Mouse (Mus musculus): ENCODE measurements at regions not wholly inside any gene's neighbourhood (a gene's known extent, or its start where the extent isn't known, plus 50 kb on each side); places are given as distances from the start of the nearest gene placed in this dataset.
"Not testable (repeated sequence)": the region's sequence is repeated elsewhere in the genome, so short reads cannot be mapped to it uniquely, and the experiment has no call there.

DNA sequence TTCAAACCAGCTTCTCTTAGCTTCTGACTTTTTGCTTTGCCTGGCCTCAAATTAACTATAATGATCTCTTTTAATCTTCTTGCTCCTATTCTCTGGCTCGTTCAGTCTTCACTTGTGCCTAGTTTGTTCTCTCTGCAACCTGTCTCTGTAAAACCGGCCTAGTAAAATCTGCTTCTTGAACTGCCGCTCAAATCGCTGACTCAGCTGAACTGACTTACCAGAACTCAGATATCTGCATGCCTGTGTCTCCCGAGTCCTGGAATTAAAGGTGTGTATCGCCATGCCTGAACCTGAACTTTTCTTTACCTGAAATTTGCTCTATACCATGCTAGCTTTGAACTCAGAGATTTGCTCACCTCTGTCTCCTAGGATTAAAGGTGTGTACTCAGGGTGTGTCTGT is 212.2 kb downstream of the Glrx3 start:
- no peak for DNase-seq

DNA sequence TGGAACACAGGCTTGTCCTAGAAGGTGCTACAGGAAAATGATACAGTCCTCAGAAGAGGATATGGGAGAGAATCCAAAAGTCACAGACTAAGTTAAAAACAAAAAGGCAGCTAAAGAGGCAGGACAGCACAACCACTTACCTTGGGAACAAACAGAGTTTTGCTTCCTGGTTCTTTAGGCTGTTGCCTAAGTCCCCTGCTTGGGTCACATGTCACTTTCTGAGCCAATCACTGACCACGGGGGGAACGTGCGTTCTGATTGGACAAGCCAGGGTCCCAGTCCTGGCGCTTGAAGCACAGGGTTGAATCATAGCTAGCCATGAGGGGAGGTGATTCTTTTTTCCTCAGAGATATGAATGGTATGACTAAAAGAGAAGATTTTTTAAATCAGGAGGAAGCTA is 216.4 kb downstream of the Glrx3 start:
- DNase-seq, result no peak

DNA sequence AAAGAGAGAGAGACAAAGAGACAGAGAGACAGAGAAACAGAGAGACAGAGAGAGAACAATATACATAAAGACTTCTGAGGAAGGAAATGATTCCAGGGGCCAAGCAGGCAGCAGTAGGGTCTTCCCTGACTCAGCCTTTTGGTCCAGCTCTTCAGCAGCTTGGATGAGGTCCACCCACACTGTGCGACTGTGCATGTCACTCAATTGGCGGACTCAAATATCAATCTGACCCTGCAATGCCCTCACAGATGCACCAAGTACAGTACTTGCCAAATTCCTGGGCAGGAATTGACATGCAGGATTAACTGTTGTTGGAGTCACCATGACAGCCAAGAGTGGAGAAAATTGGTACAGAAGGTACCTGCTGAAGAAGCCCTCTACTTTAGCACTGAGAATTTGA is 229.8 kb downstream of the Glrx3 start:
- no peak for DNase-seq

DNA sequence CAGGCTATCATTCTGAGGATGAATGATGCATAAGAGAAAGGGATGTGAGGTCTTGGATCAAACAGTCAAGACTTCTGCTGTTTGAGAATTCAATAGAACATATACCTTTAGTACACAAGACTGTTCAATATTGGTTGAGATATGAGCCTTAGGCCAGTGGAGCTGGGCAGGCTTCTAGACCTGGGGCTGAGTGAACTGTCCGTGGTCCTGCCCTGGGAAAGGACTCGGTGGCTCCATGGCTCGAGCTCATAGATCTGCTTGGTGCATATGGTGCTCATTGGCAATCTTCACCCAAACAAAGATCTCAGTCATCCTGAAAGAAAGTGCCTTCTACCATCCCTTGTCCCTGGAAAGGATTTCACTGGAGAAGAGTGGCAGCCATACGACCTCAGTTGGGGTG is 233.7 kb downstream of the Glrx3 start:
- no peak for DNase-seq

DNA sequence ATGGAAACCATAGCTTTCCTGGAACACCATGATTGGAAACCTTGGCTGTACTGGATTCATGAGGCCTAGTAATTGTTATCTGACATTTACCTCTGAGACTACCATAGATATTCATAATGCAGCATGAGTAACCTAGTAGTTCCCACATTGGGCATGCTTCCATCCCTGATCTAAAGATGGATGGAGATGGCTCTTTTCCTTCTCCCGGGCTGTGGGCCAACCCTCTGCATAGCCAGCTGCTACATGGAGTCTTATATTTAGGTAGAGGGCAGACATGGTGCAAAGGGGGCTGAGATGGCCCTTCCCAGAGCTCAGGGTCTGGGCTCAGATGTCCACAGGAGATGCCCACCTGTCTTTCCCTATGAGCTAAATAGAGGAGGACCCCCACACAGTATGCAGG is 237.2 kb downstream of the Glrx3 start:
- DNase-seq, result no peak

DNA sequence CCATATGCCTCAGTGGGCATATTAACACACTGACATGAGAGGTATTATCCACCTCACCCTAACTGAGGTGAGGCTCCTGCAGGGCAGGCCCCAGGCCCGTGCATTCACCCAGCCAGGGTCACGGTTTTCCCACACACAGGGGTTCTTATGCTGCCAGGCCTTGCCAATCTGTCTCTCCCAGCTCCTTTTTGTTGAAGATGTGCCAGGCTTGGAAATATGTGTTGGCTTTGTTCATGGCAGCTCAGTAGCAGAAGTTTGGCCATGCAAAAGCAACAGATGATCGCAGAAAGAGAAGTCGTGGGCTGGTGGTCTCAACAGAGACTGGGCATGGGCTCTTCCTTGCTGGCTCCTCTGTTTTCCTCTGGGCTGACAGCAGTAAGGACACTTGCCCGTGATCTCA is 238.0 kb downstream of the Glrx3 start:
- no peak for DNase-seq

DNA sequence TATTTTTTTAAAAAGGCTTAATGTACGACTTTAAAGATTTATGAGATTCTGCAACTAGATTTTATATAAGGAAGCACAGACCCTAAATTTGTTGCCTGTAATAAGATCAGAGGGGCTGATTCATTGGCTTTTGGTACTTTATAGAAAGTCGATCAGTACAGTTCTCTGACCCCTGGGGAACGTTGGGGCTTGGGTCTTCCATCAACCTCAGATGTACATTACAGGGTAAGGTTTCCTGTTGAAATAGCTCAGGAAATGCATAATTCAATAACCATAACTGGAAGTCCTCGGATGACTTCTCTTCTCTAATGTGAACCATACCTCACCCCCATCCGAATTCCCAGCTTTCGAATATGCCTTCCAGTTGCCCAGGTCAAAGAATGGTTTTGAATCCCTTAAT is 247.4 kb downstream of the Glrx3 start:
- DNase-seq, result no peak

DNA sequence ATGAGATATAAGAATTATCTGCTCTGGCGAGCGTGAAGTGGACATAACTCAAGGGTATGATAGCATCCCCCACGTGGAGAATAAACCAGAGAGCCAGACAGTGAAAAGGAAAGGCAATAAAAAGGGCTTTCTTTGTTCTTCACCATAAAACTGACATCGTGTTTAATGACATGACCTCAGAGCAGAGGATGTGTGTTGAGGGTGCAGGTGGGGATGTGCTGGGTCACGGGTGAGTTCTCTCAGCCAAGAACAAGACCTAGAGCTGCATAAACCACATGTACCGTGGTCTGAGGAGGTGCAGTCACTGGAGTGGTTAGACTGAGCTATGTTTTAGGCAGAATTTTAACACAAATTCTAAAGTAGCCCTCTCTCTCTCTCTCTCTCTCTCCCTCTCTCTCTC is 247.9 kb downstream of the Glrx3 start:
- DNase-seq, result no peak

DNA sequence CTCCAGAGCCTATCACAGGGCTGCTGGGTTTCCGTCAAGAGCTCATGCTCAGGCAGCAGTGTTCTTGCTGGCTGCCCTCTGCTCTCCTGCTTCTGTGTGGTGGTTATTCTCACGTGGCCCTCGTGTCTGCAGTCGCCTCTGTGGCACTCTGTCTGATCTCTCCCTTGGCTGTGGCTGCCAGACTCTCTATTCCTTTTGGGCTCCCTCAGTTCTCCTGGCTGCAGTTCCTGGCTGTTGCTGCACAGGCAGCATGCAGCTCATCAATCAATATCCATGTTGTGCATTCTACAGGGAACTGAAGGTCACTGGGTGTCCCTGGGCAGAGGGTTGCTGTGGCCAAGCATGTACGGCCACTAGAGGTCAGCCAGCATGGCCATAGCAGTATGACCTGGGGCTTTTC is 259.4 kb downstream of the Glrx3 start:
- DNase-seq, result no peak

DNA sequence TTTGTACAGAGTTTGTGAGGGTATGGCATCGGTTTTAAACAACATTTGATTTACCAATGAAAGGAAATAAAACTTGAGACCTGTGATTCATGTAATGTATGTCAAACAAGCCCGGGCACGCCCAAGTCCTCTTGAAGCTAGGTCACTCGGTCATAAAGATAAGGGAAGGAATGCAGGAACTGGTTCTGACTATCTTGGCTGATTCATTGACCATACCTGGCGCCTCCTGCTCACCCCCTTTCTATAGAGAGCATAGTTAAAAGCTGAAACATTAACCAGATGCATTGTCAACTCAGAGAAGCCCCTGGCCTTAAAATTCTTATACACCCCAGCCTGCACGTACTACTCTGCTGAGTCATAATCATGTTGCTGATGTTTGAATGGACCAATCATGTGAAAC is 261.1 kb downstream of the Glrx3 start:
- not testable (repeated sequence) for DNase-seq

DNA sequence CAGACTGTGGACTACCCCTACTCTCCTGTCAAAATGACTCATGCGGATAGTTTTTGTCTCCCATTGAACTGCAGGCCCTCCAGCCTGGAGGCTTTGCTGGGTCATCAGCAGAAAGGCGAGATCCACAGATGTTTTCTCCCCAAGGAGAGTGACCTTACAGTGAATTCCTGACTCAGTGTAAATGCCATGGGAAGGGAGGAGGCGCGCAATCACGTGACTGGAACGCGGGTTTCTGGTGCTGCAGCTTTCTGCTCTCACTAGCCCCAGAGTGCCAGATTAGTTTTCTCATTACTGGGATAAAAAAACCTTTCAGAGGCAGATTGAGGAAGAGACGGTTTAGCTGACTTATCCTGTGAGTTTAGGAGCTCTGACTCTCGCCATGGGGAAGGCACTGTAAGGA is 275.4 kb downstream of the Glrx3 start:
- DNase-seq, result no peak

DNA sequence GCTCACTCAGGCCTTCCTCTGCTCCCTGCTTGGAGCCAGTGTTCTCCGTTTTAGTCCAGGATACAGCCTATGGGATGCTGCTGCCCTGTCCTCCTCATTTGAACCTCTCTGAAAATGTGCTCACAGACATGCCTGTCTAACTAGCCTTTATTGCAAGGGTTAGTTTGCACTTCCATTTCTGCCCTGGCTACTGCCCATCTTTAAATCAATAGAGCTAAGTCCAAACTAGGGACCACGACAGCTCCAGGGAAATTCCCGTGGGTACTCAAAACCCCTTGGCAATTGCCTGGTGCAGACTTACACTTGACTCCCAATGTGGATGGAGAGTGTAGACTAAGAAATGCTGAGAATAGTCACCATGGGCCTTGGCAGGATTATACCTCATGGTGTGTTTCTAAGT is 276.4 kb downstream of the Glrx3 start:
- no peak for DNase-seq

DNA sequence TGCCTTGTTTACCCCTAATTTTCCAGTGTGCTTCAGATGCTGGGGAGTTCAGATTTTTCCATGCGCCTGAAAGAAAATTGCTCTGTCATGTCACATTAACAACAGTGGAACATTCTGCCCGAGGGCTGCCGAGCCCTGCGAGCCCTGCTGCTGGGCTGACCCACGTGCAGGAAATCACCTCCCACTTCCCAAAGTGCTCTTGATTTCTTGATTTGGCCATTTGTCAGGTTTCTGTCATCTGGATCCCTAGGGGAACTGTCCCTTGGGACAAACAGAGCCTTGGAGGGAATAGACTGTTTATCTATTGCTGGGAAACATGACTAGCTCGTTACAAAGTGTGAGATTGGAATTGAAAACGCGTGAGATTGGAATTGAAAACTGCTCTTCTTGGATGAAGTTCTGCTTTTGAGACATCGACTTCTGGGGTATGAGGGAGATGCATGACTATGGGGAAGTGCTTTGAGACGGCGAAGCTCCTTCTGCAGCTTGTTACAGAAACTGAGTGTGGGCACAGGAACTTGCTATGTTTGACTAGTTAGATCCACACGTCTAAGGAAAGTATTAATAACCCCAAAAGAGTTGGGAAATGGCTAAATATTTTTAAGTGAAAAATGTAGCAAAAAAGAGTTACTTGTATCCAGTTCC is 277.0 kb downstream of the Glrx3 start:
- no peak for DNase-seq

DNA sequence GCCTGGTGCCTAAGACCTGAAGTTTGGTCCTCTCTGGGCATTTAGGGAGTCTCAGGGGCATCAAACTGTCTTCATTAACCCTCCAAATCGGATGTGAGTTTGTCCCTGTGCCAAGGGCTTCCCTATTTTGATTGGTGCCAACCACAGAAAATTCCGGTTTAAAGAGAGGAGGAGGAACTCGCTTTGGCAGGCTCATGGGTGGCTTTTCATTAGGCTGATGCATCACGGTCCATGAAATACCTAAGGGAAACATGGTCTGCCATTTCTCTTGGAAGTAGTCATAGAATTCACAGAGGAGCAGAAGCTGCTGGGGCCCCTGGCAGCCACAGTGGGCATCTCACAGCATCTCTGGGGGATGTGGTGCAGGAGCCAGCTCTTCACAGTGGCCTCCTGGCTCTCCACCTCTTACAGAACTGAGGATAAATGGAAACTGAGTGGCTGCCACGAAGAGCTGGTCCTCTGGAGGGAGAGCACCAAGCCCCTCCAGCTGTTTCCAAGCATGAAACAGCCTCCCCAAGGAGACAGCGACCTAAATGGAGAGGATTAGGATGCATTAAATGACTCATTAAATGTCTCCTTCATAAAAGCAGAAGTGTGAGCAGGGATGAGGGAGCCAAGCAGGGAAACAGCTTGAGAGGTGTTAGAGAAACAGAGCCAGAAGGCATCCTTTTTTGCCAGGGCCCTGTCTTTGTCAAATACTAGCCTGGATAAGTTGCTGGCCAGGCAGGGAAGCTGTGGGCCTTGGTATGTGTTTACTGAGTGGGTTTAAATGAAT is 277.9 kb downstream of the Glrx3 start:
- no peak for DNase-seq

DNA sequence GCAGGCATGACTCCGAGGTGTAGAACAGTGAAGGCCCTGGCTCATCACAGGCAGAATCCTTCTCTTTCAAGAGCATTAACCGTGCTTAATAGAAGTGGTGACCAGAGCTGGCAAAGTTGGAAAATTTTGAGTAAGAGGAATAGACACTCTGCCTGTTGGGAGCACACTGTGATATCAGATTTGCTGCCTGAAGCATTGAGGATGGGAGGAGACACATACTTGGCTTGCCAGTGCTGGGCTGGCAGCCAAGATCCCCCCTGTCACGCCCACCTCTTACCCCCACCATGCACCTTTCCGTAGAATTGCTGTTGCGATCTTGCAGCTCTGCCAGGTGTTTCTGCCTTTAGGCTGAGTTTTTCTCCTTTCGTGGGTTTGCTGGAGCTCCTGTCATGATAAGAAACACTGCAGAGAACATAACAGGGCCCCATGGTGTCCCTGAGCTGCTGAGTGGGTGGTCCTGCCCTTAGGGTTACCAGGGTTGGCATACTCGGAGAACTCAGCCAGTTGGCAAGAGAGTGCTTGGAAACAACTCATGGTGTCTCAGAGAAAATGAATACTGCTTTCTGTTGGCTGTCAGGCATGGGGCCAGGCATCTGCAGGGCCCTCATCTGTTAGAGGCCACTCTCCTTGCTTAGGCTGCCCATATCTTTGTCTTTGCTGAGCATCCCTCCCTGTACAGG is 286.1 kb downstream of the Glrx3 start:
- no peak for DNase-seq

DNA sequence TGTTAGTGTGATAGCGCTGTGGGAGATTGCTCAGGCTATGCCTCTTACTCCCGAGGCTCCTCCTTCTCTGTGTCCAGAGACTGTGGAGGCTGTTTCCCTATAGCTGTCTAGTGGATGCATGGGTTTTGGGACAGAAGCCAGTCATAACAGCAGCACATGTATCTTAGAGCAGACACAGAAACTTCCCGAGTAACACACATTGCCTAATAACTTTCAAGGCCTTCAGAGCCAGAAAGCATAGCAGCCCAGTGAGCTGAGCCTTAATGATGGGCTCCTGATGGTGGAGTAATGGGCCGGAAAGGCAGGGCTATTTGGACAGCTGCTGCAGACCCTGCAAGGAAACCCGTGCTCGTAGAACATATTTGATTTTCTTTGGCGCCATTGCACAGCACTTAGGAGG is 288.6 kb downstream of the Glrx3 start:
- no peak for DNase-seq

DNA sequence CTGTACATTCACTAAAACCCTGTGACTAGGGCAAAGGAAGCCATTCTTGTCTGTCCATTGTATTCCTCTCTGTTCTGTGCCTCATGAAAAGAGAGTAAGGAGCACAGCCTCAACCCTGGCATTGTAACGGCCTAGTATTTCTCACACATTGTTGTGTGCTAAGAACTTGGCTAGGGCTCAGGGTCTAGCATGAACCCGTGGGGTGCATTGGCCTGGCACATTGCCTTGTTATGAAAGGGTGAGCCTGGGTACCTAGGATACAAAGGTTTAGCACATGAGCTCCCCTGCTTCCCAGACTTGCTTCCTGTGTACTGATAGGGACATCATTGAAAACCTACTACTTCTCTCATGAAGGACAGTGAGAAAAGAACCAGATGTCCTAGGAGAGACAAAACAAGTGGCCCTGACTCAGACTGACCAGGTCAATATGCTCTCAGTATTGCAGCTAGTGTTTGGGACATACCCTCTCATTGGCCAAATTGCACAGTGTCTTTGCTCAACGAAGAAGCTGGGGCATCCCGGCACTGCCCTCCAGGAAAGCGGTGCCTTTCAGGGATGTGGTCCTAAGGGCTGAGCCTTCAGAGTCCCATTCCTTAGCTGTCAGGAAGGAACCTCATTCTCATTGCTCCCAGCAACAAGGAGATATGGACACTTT is 298.6 kb downstream of the Glrx3 start:
- no peak for DNase-seq

DNA sequence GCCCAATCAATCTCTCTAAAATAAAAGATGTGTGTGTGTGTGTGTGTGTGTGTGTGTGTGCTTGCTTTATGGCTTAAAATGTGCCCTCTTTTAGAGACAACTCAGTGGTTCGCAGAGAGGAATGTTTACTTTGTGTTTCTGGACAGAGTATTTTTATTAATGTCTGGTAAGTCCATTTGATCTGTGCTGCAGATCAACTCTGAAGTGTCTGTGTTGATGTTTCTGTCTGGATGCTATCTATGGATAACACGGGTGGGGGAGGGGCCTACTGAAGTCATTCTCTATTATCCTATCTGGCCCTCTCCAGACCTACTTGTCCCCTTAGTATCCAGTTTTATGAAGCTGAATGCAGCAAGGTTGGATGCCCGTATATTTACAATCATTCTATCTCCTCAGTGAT is 304.3 kb downstream of the Glrx3 start:
- DNase-seq, result no peak

DNA sequence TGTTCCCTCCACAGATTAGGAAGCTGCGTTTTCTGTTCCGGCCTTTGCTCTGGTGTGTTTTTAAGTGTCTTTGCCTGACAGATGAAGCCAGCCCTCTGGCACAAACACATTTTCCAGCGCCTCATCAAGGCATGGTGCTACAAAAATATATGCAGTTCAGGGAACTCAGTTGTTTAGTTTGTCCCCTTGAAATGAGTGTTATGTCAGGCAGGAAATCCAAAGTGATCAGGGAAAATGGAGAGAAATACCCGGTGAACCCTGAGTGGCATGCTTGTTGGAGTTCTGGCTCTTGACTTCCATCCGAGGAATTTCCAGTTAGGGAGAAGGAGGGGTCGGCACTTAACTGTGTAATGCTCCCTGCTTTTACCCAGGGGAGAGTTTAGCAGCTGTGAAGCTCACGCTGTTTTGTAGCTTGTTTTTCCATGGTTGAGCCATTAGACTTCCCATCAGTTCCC is 304.9 kb downstream of the Glrx3 start:
- no peak for DNase-seq

DNA sequence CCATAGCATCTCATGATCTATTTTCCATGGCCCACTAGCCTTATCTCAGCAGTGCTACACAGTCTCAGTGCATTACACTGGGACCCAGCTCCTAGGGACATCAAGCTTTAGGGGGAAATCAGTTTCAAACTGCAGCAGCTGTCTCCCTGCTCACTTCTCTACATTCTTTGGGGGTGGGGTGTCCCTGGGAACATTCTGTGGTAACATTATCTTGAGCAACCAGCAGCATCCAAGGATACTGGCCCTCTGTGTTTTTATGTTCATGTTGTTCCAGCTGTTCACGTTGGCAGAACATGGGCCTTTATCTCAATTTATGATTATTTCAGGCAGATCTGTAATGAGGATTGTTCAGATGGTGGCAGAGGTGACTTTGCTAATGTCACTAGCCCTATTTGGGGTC is 308.2 kb downstream of the Glrx3 start:
- no peak for DNase-seq

DNA sequence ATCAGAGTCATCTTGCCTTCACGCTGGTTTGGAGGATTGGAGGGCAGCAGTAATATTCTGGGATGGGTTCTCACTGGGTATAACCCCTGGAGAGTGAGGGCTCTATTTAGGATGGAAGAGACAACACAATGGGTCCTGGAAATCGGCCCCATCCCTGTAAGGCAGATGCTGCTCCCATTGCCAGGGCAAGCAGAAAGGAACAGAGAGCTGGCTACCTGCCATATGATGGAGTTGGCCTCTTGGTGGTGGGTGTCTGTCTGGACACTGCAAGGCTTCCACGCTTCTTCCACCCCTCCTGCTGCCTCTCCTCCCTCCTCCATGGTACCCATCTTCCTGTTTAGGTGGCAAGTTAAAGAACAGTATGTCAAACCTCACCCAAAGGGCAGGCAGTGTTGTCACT is 308.6 kb downstream of the Glrx3 start:
- no peak for DNase-seq

DNA sequence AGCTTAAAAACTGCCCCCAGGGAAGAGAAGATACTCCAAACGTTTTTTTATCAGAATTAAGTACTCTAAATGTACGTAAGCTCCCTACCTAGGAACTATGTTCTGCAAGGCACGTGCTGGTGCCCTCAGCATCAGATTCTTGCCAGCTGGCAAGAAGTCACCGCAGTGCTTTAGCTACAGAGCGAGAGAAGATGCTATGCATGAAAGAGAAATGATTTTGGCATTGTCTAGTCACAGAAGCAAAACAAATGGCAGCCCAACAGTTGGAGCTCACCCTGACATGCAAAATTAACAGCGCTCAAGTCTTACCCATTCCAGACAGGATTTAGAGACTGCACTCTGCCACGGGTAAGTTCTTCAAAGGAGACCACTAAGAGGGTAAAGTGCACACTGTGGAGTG is 311.5 kb downstream of the Glrx3 start:
- DNase-seq, result no peak

DNA sequence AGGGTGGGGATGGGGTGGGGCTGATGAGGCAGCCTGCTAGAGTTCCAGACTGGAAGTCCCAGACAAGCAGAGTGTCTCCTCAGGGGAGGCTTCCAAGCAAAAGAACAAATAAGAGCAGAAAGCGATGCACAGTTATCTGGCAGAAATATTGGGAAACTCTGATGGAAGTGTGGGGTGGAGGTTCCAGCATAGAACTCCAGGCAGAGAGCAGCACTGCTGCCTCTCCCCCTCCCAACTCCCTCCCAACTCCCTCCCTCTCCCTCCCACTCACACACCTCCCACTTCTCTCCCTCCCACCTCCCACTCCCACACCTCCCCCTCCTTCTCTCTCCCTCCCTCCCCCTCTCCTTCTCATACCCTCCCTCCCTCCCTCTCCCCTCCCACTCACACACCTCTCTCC is 313.3 kb downstream of the Glrx3 start:
- no peak for DNase-seq

Data from thymus, postnatal 14 days (tissue).